ENCODE assay signal across 10 mouse cellular contexts in genomic region chr12:112576341-112576740, GRCm38 (mm10). TPM values are rescaled to one million over a fixed set of nuclear protein-coding genes. Genes with fewer than 3 reads are reported as not detected.
DNase-seq lines count a peak whose midpoint lies in the region; ATAC-seq and TF ChIP-seq lines count a peak whose summit lies in the region.
"Had no signal": no experiment of that assay in that cellular context is flagged by ENCODE, and none has a peak within 500 bp of the region (broad histone marks: within the 10 kb centered on the region; RNA-seq: fewer than 3 reads in every experiment).

No protein-coding gene starts in this region.

- peak overlapping the region; percentile 43 for H3K9ac ChIP-seq in stomach, postnatal 0 days (ENCODE audit: low read length)
- H3K9ac ChIP-seq in hindbrain, embryonic 14.5 days: no peak overlapping the region

- 9% methylated on average over 6 of the region's 6 CpGs for WGBS in stomach, postnatal 0 days
- WGBS in hindbrain, embryonic 14.5 days: 18% methylated on average over 6 of the region's 6 CpGs

- no peaks in the 10 kb centered on the region for H3K36me3 ChIP-seq in stomach, postnatal 0 days (ENCODE audit: control insufficient read depth, insufficient read depth, low read length)
- H3K36me3 ChIP-seq in hindbrain, embryonic 14.5 days (replicated peaks; ENCODE audit: control insufficient read depth, insufficient read depth): no peaks in the 10 kb centered on the region

- TF ChIP-seq EP300 in stomach, postnatal 0 days (optimal IDR thresholded peaks at IDR 0.05): no peak

- peak overlapping the region; percentile 29; the same call in 1 of the 2 replicates for H3K4me2 ChIP-seq in stomach, postnatal 0 days (replicated peaks; ENCODE audit: low read depth)
- no peak overlapping the region for H3K4me2 ChIP-seq in hindbrain, embryonic 14.5 days (replicated peaks)

- H3K27me3 ChIP-seq in stomach, postnatal 0 days (ENCODE audit: control insufficient read depth, insufficient read depth, low read length): no peaks in the 10 kb centered on the region
- no peaks in the 10 kb centered on the region for H3K27me3 ChIP-seq in hindbrain, embryonic 14.5 days (ENCODE audit: control insufficient read depth, insufficient read depth, low read length)
- H3K27me3 ChIP-seq: CH12.LX had no signal

- peak; percentile 36; the same call in 1 of the 2 replicates for ATAC-seq in stomach, postnatal 0 days (ENCODE audit: low FRiP score, low TSS enrichment)
- no peak for ATAC-seq in hindbrain, embryonic 14.5 days (ENCODE audit: low FRiP score)

- peaks cover 15% of the 10 kb centered on the region; the same call in 1 of the 2 replicates for H3K4me1 ChIP-seq in stomach, postnatal 0 days (replicated peaks; ENCODE audit: control insufficient read depth, insufficient read depth)
- 0 out of 2 replicates have a peak, but pooled peaks cover 7% of the 10 kb centered on the region for H3K4me1 ChIP-seq in hindbrain, embryonic 14.5 days (replicated peaks; ENCODE audit: control insufficient read depth, insufficient read depth, low read length)

- peak overlapping the region; percentile 88 for H3K27ac ChIP-seq in stomach, postnatal 0 days (replicated peaks)
- H3K27ac ChIP-seq in hindbrain, embryonic 14.5 days: no peak overlapping the region
- H3K27ac ChIP-seq: macrophage had no signal

- intact Hi-C loops in gastrocnemius, postnatal 14 days (cut with DNase I; ENCODE audit: low total_unique reads): no loop called here
- intact Hi-C loops in left cerebral cortex, postnatal 14 days (cut with DNase I): no loop called here

- H3K9me3 ChIP-seq in stomach, postnatal 0 days (ENCODE audit: control insufficient read depth, low read length): no peaks in the 10 kb centered on the region
- no peaks in the 10 kb centered on the region for H3K9me3 ChIP-seq in hindbrain, embryonic 14.5 days (ENCODE audit: control insufficient read depth, low read length)

- DNase-seq in gastrocnemius, postnatal 14 days: peak; percentile 49
- no peak for DNase-seq in gastrocnemius, adult 8-10 months (ENCODE audit: low spot score in 2 of 2)
- DNase-seq in ovary, adult 18-20 months (ENCODE audit: low spot score): peak; percentile 57
- DNase-seq in ovary, postnatal 14 days (ENCODE audit: low spot score): no peak
- peak; percentile 65 to 71 for DNase-seq in left cerebral cortex, postnatal 14 days (ENCODE audit: low spot score in 2 of 2)
- peak; percentile 54 for DNase-seq in stomach, postnatal 0 days (ENCODE audit: low spot score)
- no peak for DNase-seq in thymus, postnatal 0 days (ENCODE audit: low spot score)
- DNase-seq in hindbrain, embryonic 14.5 days (ENCODE audit: low spot score): no peak

- no peak for TF ChIP-seq CTCF in stomach, postnatal 0 days (IDR thresholded peaks at IDR 0.05; ENCODE audit: low read depth)

- no peak overlapping the region for H3K4me3 ChIP-seq in stomach, postnatal 0 days (ENCODE audit: low read depth, low read length)
- H3K4me3 ChIP-seq in hindbrain, embryonic 14.5 days (replicated peaks; ENCODE audit: low read length): no peak overlapping the region

RNA-seq across cellular contexts. Expression of gene Inf2, which starts 12.2 kb away (rescaled TPM):
- 10 to 100 TPM; 15.0 to 16.1 TPM for total RNA-seq in gastrocnemius, postnatal 14 days (2021)
- 1 to 10 TPM; 6.7 to 9.2 (median 8.4) TPM for total RNA-seq in gastrocnemius, adult 8-10 months (2022)
- total RNA-seq in left cerebral cortex, postnatal 14 days (2021): 10 to 100 TPM; 70.1 to 84.3 TPM
- 1.5 and 2.0 TPM in 2 replicates for polyA plus RNA-seq in stomach, postnatal 0 days (2015; fragmentation: Nextera tagmentation; extraction: Ambion mirVana)
- polyA plus RNA-seq in thymus, postnatal 0 days (2015; fragmentation: Nextera tagmentation; extraction: Ambion mirVana): 2.2 and 3.1 TPM in 2 replicates
- polyA plus RNA-seq in hindbrain, embryonic 14.5 days (2014; fragmentation: Nextera tagmentation; extraction: Ambion mirVana): 1.0 and 1.5 TPM in 2 replicates

RNA-seq across cellular contexts. Expression of gene Adssl1, which starts 43.5 kb away (rescaled TPM):
- total RNA-seq in gastrocnemius, postnatal 14 days (2021): 100 to 1,000 TPM; 462 to 471 TPM
- total RNA-seq in gastrocnemius, adult 8-10 months (2022): 1,000 to 10,000 TPM in 3 of 4 experiments, 100 to 1,000 TPM in 1; 952 to 1,087 (median 1,016) TPM
- total RNA-seq in left cerebral cortex, postnatal 14 days (2021): 1 to 10 TPM; 6.5 to 8.4 TPM
- 4.7 and 6.4 TPM in 2 replicates for polyA plus RNA-seq in stomach, postnatal 0 days (2015; fragmentation: Nextera tagmentation; extraction: Ambion mirVana)
- polyA plus RNA-seq in thymus, postnatal 0 days (2015; fragmentation: Nextera tagmentation; extraction: Ambion mirVana): 10.1 and 10.6 TPM in 2 replicates
- 5.3 and 5.5 TPM in 2 replicates for polyA plus RNA-seq in hindbrain, embryonic 14.5 days (2014; fragmentation: Nextera tagmentation; extraction: Ambion mirVana)

RNA-seq across cellular contexts. Expression of gene Tmem179, which starts 59.8 kb away (rescaled TPM):
- not detected for total RNA-seq in gastrocnemius, postnatal 14 days (2021)
- not detected for total RNA-seq in gastrocnemius, adult 8-10 months (2022)
- total RNA-seq in left cerebral cortex, postnatal 14 days (2021): 100 to 1,000 TPM; 138 to 146 TPM
- 1.5 and 1.7 TPM in 2 replicates for polyA plus RNA-seq in stomach, postnatal 0 days (2015; fragmentation: Nextera tagmentation; extraction: Ambion mirVana)
- polyA plus RNA-seq in thymus, postnatal 0 days (2015; fragmentation: Nextera tagmentation; extraction: Ambion mirVana): 0.08 and 0.18 TPM in 2 replicates
- 64.6 and 72.2 TPM in 2 replicates for polyA plus RNA-seq in hindbrain, embryonic 14.5 days (2014; fragmentation: Nextera tagmentation; extraction: Ambion mirVana)
- total RNA-seq: CH12.LX had no signal
- polyA plus RNA-seq: macrophage had no signal

Comparison
In these comparisons a context has a peak if more than half of its experiments do, and no peak if none do; other contexts are left out.
1. DNase-seq: peak in gastrocnemius, postnatal 14 days (single experiment), ovary, adult 18-20 months (single experiment), left cerebral cortex, postnatal 14 days (2 of 2) and stomach, postnatal 0 days (single experiment); none in gastrocnemius, adult 8-10 months (0 of 2), ovary, postnatal 14 days (single experiment), thymus, postnatal 0 days (single experiment) and hindbrain, embryonic 14.5 days (single experiment).
2. RNA of gene Inf2, which starts 12.2 kb away (total RNA-seq): 70.1 to 84.3 TPM in left cerebral cortex, postnatal 14 days; 15.0 to 16.1 TPM in gastrocnemius, postnatal 14 days and 6.7 to 9.2 TPM in gastrocnemius, adult 8-10 months; every median in the first group is over 4 times any median in the second.
3. RNA of gene Adssl1, which starts 43.5 kb away (total RNA-seq): 952 to 1,087 TPM in gastrocnemius, adult 8-10 months and 462 to 471 TPM in gastrocnemius, postnatal 14 days; 6.5 to 8.4 TPM in left cerebral cortex, postnatal 14 days; every median in the first group is over 10 times any median in the second.
4. RNA of gene Tmem179, which starts 59.8 kb away (total RNA-seq): 138 to 146 TPM in left cerebral cortex, postnatal 14 days; not detected in gastrocnemius, adult 8-10 months and not detected in gastrocnemius, postnatal 14 days; every median in the first group is over 100 times any median in the second.